Mouse (Mus musculus) embryonic fibroblast, embryonic 13.5 days (primary cell): ENCODE results near the gene Exph5.

Source experiments
- CTCF ChIP-seq: IDR thresholded peaks from 2 replicates; pipeline ENCODE4 v1.5.1; 2011; ENCODE audit warnings: mild to moderate bottlenecking, control low read depth, low read length, moderate library complexity, borderline replicate concordance; ENCODE audit not compliant: insufficient read depth
- POLR2A ChIP-seq: IDR thresholded peaks from 2 replicates; pipeline ENCODE4 v1.6.1; 2011; ENCODE audit warnings: low read depth, mild to moderate bottlenecking, control low read depth, low read length, moderate library complexity

- no peak for TF ChIP-seq CTCF
- no peak for TF ChIP-seq POLR2A
These were observed 107.5 kb downstream of the Exph5 start for GRCm38 (mm10) chr9:53408953-53409361.
